Comparison of ENCODE assay signal across 12 mouse cellular contexts in the genomic region with DNA sequence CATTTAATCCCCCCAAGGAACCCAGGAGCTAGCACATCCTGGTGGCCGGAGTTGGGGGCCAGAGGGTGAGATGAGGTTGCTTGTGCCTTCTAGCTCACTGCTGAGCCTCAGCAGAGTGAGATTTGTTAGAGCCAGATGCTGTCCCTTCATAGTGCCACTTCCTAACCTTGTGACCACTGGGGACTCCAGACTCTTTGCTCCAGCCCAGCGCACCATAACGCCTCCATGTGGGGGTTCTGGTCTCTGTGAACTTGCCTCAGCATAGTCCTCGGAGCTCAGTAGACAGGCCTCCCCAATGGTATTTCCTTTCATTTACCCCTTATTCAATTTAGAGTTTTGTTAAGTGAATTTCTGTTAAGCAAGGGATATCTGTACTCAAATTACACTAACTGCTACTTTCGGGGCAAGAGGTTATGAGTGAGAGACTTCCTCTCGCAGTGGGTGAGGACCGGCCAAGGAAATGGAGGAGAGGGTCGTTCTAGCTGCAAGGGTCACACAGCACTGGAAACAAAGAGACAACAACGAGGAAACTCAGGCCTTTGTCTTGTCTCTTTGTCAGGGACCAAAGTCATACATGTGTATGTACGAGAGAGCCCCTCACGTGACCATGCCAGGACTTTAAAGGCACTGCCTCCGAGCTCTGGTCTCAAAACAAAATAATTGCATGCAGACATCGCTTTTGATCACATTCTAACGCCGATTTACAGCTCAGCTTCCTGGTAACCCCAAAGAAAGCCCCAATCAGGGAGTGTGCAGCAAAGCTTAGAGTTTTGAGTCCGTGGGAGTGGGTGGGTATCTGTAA.
DNase-seq lines count a peak whose midpoint lies in the region; ATAC-seq and TF ChIP-seq lines count a peak whose summit lies in the region.
"Had no signal": no experiment of that assay in that cellular context is flagged by ENCODE, and none has a peak within 500 bp of the region (broad histone marks: within the 10 kb centered on the region; RNA-seq: fewer than 3 reads in every experiment).

No protein-coding gene starts in this region.

- TF ChIP-seq POLR2A in bone marrow, adult 2 months (IDR thresholded peaks at IDR 0.05; ENCODE audit: borderline replicate concordance, control insufficient read depth, low read depth, low read length): no peak

- H3K9me3 ChIP-seq in kidney, embryonic 15.5 days (replicated peaks): no peaks in the 10 kb centered on the region
- H3K9me3 ChIP-seq in heart, embryonic 11.5 days (replicated peaks; ENCODE audit: control insufficient read depth, low read length): no peaks in the 10 kb centered on the region
- H3K9me3 ChIP-seq in liver, embryonic 11.5 days (ENCODE audit: control insufficient read depth, low read length): no peaks in the 10 kb centered on the region
- H3K9me3 ChIP-seq: heart, embryonic 13.5 days had no signal

- ATAC-seq in kidney, embryonic 15.5 days (replicated peaks; ENCODE audit: low FRiP score): peak; percentile 63
- peak; percentile 51 for ATAC-seq in inflammation-experienced regulatory T-cells, adult 6 months
- no peak for ATAC-seq in heart, embryonic 11.5 days (replicated peaks; ENCODE audit: insufficient number of reproducible peaks, low FRiP score, low TSS enrichment)
- no peak for ATAC-seq in liver, embryonic 11.5 days (replicated peaks; ENCODE audit: low FRiP score)

- no peaks in the 10 kb centered on the region for H3K27me3 ChIP-seq in kidney, embryonic 15.5 days
- 0 out of 2 replicates have a peak, but pooled peaks cover under 1% of the 10 kb centered on the region for H3K27me3 ChIP-seq in heart, embryonic 11.5 days (ENCODE audit: control insufficient read depth, insufficient read depth, low read length)
- H3K27me3 ChIP-seq in liver, embryonic 11.5 days (replicated peaks; ENCODE audit: control insufficient read depth, insufficient read depth, low read length): no peaks in the 10 kb centered on the region
- H3K27me3 ChIP-seq: heart, embryonic 13.5 days had no signal

- TF ChIP-seq CTCF in bone marrow, adult 2 months (IDR thresholded peaks at IDR 0.05; ENCODE audit: control insufficient read depth, insufficient read depth, low read length): no peak

- DNase-seq in kidney, postnatal 4 days: no peak
- DNase-seq in B cell, adult 2 months: peak; percentile 55 to 61
- DNase-seq in liver, embryonic 11.5 days (ENCODE audit: low spot score): no peak
- DNase-seq in right cerebral cortex, adult 18-20 months: no peak
- DNase-seq: cerebellum, adult 9-11 months; kidney, postnatal 10 days; retina, postnatal 1 day had no signal

- peaks cover 10% of the 10 kb centered on the region for H3K4me1 ChIP-seq in kidney, embryonic 15.5 days
- H3K4me1 ChIP-seq in bone marrow, adult 2 months (ENCODE audit: control insufficient read depth, insufficient read depth, low read length): peaks cover 9% of the 10 kb centered on the region
- H3K4me1 ChIP-seq in heart, embryonic 11.5 days (ENCODE audit: control insufficient read depth, insufficient read depth, low read length): no peaks in the 10 kb centered on the region
- no peaks in the 10 kb centered on the region for H3K4me1 ChIP-seq in liver, embryonic 11.5 days (replicated peaks; ENCODE audit: control insufficient read depth, insufficient read depth, low read length)

- peak overlapping the region; percentile 32; the same call in 1 of the 2 replicates for H3K4me2 ChIP-seq in kidney, embryonic 15.5 days
- H3K4me2 ChIP-seq in heart, embryonic 11.5 days: no peak overlapping the region
- H3K4me2 ChIP-seq in liver, embryonic 11.5 days: no peak overlapping the region
- H3K4me2 ChIP-seq: heart, embryonic 13.5 days had no signal

- WGBS in kidney, embryonic 15.5 days: 26% methylated on average over 16 of the region's 16 CpGs
- 20% methylated on average over 16 of the region's 16 CpGs for WGBS in bone marrow, adult 2 months
- WGBS in heart, embryonic 11.5 days (ENCODE audit: insufficient replicate concordance): 67% methylated on average over 16 of the region's 16 CpGs
- 62% methylated on average over 16 of the region's 16 CpGs for WGBS in liver, embryonic 11.5 days

- no peak overlapping the region for H3K9ac ChIP-seq in kidney, embryonic 15.5 days
- H3K9ac ChIP-seq in heart, embryonic 11.5 days (ENCODE audit: low read depth, low read length): no peak overlapping the region
- H3K9ac ChIP-seq in liver, embryonic 11.5 days (ENCODE audit: low read depth, low read length): no peak overlapping the region
- H3K9ac ChIP-seq: heart, embryonic 13.5 days had no signal

- H3K36me3 ChIP-seq in kidney, embryonic 15.5 days: no peaks in the 10 kb centered on the region
- H3K36me3 ChIP-seq in heart, embryonic 11.5 days (ENCODE audit: control insufficient read depth, insufficient read depth, low read length): no peaks in the 10 kb centered on the region
- no peaks in the 10 kb centered on the region for H3K36me3 ChIP-seq in liver, embryonic 11.5 days (ENCODE audit: control insufficient read depth, insufficient read depth, low read length)
- H3K36me3 ChIP-seq: heart, embryonic 13.5 days had no signal

- H3K27ac ChIP-seq in kidney, embryonic 15.5 days: 0 out of 2 replicates have a peak overlapping the region, but pooled peaks have one; percentile 38
- peak overlapping the region; percentile 50 for H3K27ac ChIP-seq in bone marrow, adult 2 months (ENCODE audit: control insufficient read depth, insufficient read depth, low read depth, low read length, poor library complexity)
- no peak overlapping the region for H3K27ac ChIP-seq in heart, embryonic 11.5 days (ENCODE audit: low read depth, low read length)
- H3K27ac ChIP-seq in liver, embryonic 11.5 days (ENCODE audit: low read depth, low read length): no peak overlapping the region
- H3K27ac ChIP-seq: heart, embryonic 13.5 days had no signal

- no peak overlapping the region for H3K4me3 ChIP-seq in kidney, embryonic 15.5 days (replicated peaks)
- no peak overlapping the region for H3K4me3 ChIP-seq in bone marrow, adult 2 months (replicated peaks; ENCODE audit: control insufficient read depth, low read depth, low read length)
- no peak overlapping the region for H3K4me3 ChIP-seq in heart, embryonic 11.5 days (ENCODE audit: low read depth, low read length)
- H3K4me3 ChIP-seq in liver, embryonic 11.5 days (ENCODE audit: low read depth, low read length): no peak overlapping the region
- H3K4me3 ChIP-seq: heart, embryonic 13.5 days had no signal

Comparison
In these comparisons a context has a peak if more than half of its experiments do, and no peak if none do; other contexts are left out.
1. ATAC-seq: peak in kidney, embryonic 15.5 days (single experiment) and inflammation-experienced regulatory T-cells, adult 6 months (single experiment); none in heart, embryonic 11.5 days (single experiment) and liver, embryonic 11.5 days (single experiment).
2. H3K27ac ChIP-seq: peak in kidney, embryonic 15.5 days (single experiment) and bone marrow, adult 2 months (single experiment); none in heart, embryonic 11.5 days (single experiment) and liver, embryonic 11.5 days (single experiment).
3. DNase-seq: peak in B cell, adult 2 months (2 of 2); none in kidney, postnatal 4 days (0 of 2), liver, embryonic 11.5 days (single experiment) and right cerebral cortex, adult 18-20 months (single experiment).